Mouse (Mus musculus): ENCODE data around the gene Epn3. TPM values are rescaled to one million over a fixed set of nuclear protein-coding genes. Genes with fewer than 3 reads are reported as not detected.

Epn3 gene
- polyA plus RNA-seq (2021; fragmentation: Nextera tagmentation): 1.5 and 6.9 TPM in 2 replicates
- long read RNA-seq, experiment 1, partial matches to known transcripts: 0 of 1 reads
- long read RNA-seq, experiment 1, other reads (novel, unspliced or antisense): 1 of 1 reads
- long read RNA-seq, experiment 2, partial matches to known transcripts: 0 of 15 reads
- long read RNA-seq, experiment 2, other reads (novel, unspliced or antisense): 13 of 15 reads

DNA sequence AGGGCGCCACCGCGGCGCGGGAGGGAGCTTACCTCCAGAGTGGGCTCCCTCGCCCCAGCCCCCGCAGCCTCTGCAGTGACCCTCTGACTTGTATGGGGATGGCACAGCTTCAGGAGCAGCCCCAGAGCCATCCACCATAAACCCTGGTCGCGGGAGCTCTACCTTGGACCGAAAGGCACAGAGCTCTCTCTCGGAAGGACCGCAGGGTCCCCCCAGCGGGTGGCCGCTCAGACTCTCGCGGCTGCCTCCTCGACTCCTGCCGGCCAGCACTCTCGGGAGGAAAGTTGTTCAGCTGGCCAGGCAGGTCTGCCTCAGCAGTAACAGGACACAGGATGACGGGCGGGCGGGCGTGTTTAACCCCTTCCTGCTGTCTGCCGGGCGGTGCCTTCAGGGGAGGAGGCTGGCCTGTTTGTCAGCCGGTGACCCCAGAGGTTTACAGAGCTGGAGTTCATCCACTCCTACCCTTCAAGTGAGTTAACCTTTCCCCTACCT, at the start of gene Epn3:
TSS of gene Epn3 (minus strand) at position 314 of the 492 bp plus-strand sequence.

GRCm38 (mm10) chr11:94548888-94549690, 49.3 kb upstream of the Epn3 start, which contains the start of gene Rsad1:
Gene Rsad1 (minus strand): TSS chr11:94549255.

GRCm38 (mm10) chr11:94521219-94521843, 21.6 kb upstream of the Epn3 start, which contains the start of gene Mycbpap:
Gene Mycbpap (minus strand): TSS chr11:94521742.

GRCm38 (mm10) chr11:94486001-94486400, 13.8 kb downstream of the Epn3 start, which contains the start of gene Spata20:
Gene Spata20 (minus strand): TSS chr11:94486179.

DNA sequence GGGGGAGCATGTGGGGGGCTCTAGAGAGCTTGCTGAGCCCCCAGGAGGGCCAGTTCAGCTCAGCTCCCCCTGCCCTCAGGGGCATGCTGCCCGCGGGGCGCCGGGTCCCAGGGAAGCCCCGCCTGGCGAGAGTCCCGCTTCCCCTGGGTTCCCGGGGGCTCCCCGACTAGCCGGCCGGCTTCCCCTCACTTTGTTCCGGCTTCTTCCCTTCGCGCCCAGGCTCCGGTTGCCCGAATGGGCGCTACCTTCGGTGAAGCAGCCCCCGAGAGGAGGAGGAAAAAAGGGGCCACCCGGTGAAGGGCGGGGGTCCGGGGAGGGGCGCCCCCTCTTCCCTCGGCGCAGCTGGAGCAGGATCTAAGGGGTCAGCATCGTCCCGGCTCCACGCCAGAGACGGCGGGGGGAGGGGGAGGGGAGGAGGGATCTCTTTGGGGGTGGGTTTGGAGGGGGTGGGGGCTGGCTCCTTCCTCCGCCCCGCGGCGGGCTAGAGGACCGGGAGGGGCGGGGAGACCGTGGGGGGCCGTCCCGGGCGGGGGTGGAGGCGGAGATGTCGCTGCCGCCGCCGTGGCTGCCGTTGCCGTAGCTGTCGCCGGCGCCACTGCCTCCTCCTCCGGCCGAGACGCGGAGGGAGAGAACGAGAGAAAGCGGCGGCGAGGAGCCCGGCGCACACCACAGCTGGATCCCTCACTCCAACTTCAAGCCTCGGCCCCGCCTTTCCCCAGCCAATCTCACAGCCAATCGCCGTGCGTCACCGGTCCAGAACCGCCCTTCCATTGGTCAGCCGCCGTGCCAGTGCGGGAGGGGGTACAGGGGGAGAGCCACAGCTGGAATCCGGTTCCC, 25.8 kb downstream of the Epn3 start, which contains the start of gene Cacna1g:
TSS of gene Cacna1g (minus strand) at position 492 of the 837 bp plus-strand sequence.

Other genes starting within 250 kb of the Epn3 start
- gene Gm21885, start 218.1 kb downstream of the Epn3 start, polyA plus RNA-seq (2021; fragmentation: Nextera tagmentation): not detected in 2 replicates
- 16.5 and 19.2 TPM in 2 replicates for gene Luc7l3, start 178.0 kb downstream of the Epn3 start, polyA plus RNA-seq (2021; fragmentation: Nextera tagmentation)
- 16.9 and 21.2 TPM in 2 replicates for gene Ankrd40, start 172.0 kb downstream of the Epn3 start, polyA plus RNA-seq (2021; fragmentation: Nextera tagmentation)
- gene Abcc3, start 107.0 kb downstream of the Epn3 start, polyA plus RNA-seq (2021; fragmentation: Nextera tagmentation): 1.4 and 2.2 TPM in 2 replicates
- 4.9 and 6.2 TPM in 2 replicates for gene Cacna1g, start 25.8 kb downstream of the Epn3 start, polyA plus RNA-seq (2021; fragmentation: Nextera tagmentation)
- not detected in 2 replicates for gene Spata20, start 13.8 kb downstream of the Epn3 start, polyA plus RNA-seq (2021; fragmentation: Nextera tagmentation)
- 2.1 and 3.4 TPM in 2 replicates for gene Mycbpap, start 21.8 kb upstream of the Epn3 start, polyA plus RNA-seq (2021; fragmentation: Nextera tagmentation)
- 2.7 and 3.7 TPM in 2 replicates for gene Rsad1, start 49.3 kb upstream of the Epn3 start, polyA plus RNA-seq (2021; fragmentation: Nextera tagmentation)
- 0.19 and 0.34 TPM in 2 replicates for gene Chad, start 65.1 kb upstream of the Epn3 start, polyA plus RNA-seq (2021; fragmentation: Nextera tagmentation)
- gene Acsf2, start 101.9 kb upstream of the Epn3 start, polyA plus RNA-seq (2021; fragmentation: Nextera tagmentation): 5.9 and 6.7 TPM in 2 replicates
- gene Lrrc59, start 129.8 kb upstream of the Epn3 start, polyA plus RNA-seq (2021; fragmentation: Nextera tagmentation): 25.3 and 27.7 TPM in 2 replicates
- 152 and 155 TPM in 2 replicates for gene Mrpl27, start 153.8 kb upstream of the Epn3 start, polyA plus RNA-seq (2021; fragmentation: Nextera tagmentation)
- gene Eme1, start 154.0 kb upstream of the Epn3 start, polyA plus RNA-seq (2021; fragmentation: Nextera tagmentation): 0.16 and 0.29 TPM in 2 replicates
- gene Xylt2, start 177.5 kb upstream of the Epn3 start, polyA plus RNA-seq (2021; fragmentation: Nextera tagmentation): 12.1 and 12.7 TPM in 2 replicates
- gene Gm11541, start 204.5 kb upstream of the Epn3 start, polyA plus RNA-seq (2021; fragmentation: Nextera tagmentation): 0.13 TPM in 1 of 2 replicates, not detected in the other
- gene Cdc34b, start 241.8 kb upstream of the Epn3 start, polyA plus RNA-seq (2021; fragmentation: Nextera tagmentation): not detected in 2 replicates